Mouse (Mus musculus) adrenal gland, postnatal 25 days (tissue): ENCODE measurements around the gene Parvg. TPM values are rescaled to one million over a fixed set of nuclear protein-coding genes. Genes with fewer than 3 reads are reported as not detected.

Experiments used
- DNase-seq: peaks from one replicate; pipeline ENCODE4 v3.0.0; 2021; ENCODE audit warnings: mixed read lengths
- total RNA-seq: library from RNA; stranded (reverse); gene quantifications from 2 replicates; pipeline ENCODE4 v1.2.3, GENCODE M21; 2021

Gene Parvg
- total RNA-seq, 1 experiment from 2014 or later = 3.6 TPM

- no peak for DNase-seq
Measured at GRCm38 (mm10) chr15:84351915-84352844, 28.4 kb downstream of the Parvg start.

- DNase-seq = no peak
Measured at GRCm38 (mm10) chr15:84355081-84355480, 31.3 kb downstream of the Parvg start.

- no peak for DNase-seq
Measured at GRCm38 (mm10) chr15:84364746-84365145, 40.9 kb downstream of the Parvg start.

GRCm38 (mm10) chr15:84365675-84366381 is 42.0 kb downstream of the Parvg start:
- DNase-seq = no peak

GRCm38 (mm10) chr15:84366574-84366989 is 42.8 kb downstream of the Parvg start:
- DNase-seq = no peak

- no peak for DNase-seq
Measured at GRCm38 (mm10) chr15:84367402-84367801, 43.6 kb downstream of the Parvg start.

GRCm38 (mm10) chr15:84372801-84373200 is 49.0 kb downstream of the Parvg start:
- no peak for DNase-seq

GRCm38 (mm10) chr15:84378734-84379133 is 54.9 kb downstream of the Parvg start:
- no peak for DNase-seq

- DNase-seq = peak; percentile 27
Measured at GRCm38 (mm10) chr15:84380181-84380580, 56.4 kb downstream of the Parvg start.

GRCm38 (mm10) chr15:84384066-84384465 is 60.2 kb downstream of the Parvg start:
- no peak for DNase-seq

GRCm38 (mm10) chr15:84385995-84386565 is 62.3 kb downstream of the Parvg start:
- no peak for DNase-seq

- no peak for DNase-seq
Measured at GRCm38 (mm10) chr15:84388698-84389131, 64.9 kb downstream of the Parvg start.

GRCm38 (mm10) chr15:84392131-84392530 is 68.3 kb downstream of the Parvg start:
- no peak for DNase-seq

Other genes with a start within 250 kb of the Parvg start
- 3.0 and 4.1 TPM in 2 replicates for gene Sult4a1, start 218.3 kb upstream of the Parvg start, total RNA-seq
- not detected in 2 replicates for gene Pnpla5, start 200.9 kb upstream of the Parvg start, total RNA-seq
- gene Pnpla3, start 156.2 kb upstream of the Parvg start, total RNA-seq = 33.6 and 34.6 TPM in 2 replicates
- 136 and 143 TPM in 2 replicates for gene Samm50, start 131.8 kb upstream of the Parvg start, total RNA-seq
- 18.0 and 18.8 TPM in 2 replicates for gene Parvb, start 92.0 kb upstream of the Parvg start, total RNA-seq
- 0.76 and 1.4 TPM in 2 replicates for gene Shisal1, start 123.1 kb downstream of the Parvg start, total RNA-seq
- gene Rtl6, start 233.8 kb downstream of the Parvg start, total RNA-seq = 6.6 and 9.3 TPM in 2 replicates